Mouse (Mus musculus) heart, postnatal 0 days (tissue): Measurements from ENCODE around the gene Smg9.

Source experiments
- CTCF ChIP-seq: IDR thresholded peaks from 2 replicates; pipeline ENCODE4 v1.5.1; 2016; ENCODE audit warnings: antibody characterized with exemption, control low read depth, low read depth
- EP300 ChIP-seq: IDR thresholded peaks from 2 replicates; pipeline ENCODE4 v1.6.1; 2016; ENCODE audit warnings: antibody characterized with exemption, low read depth

- TF ChIP-seq CTCF, result no peak
- no peak for TF ChIP-seq EP300
These were observed 38.6 kb downstream of the Smg9 start for GRCm38 (mm10) chr7:24437981-24438380.
